Mouse (Mus musculus): ENCODE data around the gene Cnr2.

Gene Cnr2

DNA sequence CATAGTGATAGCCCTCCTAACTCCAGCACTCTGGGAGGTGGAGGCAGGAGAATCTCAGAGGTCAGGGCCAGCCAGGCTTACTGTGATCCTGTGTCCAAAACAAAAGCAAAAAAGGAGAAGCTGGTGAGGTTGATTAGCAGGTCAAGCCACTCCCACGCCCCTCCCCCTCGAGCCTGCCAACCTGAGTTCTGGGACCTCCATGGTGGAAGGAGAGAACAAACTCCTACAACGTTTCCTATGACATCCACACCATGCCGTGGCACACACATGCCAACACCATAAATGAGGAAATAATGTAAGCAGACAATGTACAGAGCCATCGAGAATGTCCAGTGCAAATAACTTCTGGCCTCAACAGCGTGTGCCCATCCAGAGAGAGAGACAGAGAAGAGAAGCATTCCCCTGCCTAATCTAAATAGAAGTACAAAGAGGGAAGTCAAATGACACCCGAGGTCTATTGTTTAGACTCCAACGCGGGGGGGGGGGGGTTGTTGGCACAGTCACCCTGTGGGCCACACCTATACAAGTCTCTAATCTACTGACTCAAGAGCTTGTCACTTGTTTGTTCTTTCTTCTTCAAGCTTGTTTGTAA is 19.1 kb upstream of the Cnr2 start:
- DNase-seq (ENCODE audit: low read depth, low spot score), result no peak

DNA sequence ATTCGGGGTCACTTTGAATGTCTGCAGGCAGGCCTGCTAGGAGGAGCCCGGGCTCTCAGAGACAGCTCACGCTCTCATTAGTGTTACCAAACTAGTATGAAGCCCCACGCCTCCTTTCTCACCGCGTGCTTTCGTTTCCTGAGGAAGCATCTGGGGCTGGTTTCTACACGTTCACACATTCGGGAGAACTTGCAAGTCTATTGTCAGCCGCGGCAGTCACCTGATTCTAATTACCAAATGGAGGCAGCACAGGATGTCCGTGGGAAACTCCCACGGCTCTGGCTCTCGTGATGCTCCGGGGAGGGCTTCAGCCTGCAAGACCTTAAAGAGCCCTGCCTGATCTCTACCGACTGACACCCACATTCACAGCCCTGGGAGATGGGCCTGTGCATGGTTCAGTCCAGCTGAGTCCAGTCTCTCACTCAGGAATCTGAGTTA is 18.6 kb upstream of the Cnr2 start:
- DNase-seq (ENCODE audit: low read depth, low spot score), result no peak

- DNase-seq (ENCODE audit: low read depth, low spot score), result no peak
These were observed 17.5 kb upstream of the Cnr2 start for GRCm38 (mm10) chr4:135877742-135878141.

- no peak for DNase-seq (ENCODE audit: low read depth, low spot score)
These were observed 16.2 kb upstream of the Cnr2 start for GRCm38 (mm10) chr4:135879021-135879420.

DNA sequence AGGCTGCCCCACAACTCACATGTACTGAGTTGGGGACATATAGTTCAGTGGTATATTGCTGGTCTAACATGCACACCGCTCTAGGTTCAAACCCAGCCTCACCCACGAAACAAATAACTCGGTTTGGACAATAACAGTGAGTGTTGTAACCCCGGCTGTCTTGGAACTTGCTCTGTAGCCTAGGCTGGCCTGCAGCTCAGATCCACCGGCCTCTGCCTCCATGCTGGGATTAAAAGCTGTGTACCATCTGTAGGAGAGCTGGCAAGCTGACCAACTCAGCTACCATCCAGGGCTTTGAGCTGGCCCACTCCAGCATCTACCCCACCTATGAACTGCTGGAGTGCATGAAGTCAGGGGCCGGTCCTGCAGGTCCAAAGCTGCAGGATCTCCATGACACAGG is 15.2 kb upstream of the Cnr2 start:
- no peak for DNase-seq (ENCODE audit: low read depth, low spot score)

DNA sequence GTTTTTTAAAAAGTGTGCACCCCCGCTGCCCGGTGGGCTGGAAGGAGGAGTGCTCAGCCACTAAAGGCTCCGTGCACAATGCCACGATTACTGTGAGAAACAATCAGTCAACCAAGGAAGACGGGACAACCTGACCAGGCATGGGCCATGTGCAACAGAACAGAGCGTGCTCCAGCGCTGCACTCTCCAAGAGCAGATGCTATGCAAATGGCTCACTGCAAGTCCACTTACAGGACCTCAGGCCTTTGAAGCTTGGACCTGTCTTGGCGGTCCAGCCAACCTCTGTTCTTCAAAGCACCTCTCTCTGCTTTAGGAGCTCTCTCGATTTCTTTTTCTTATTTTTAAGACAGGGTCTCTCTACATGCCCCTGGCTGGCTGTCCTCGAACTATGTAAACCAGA is 14.6 kb upstream of the Cnr2 start:
- DNase-seq (ENCODE audit: low read depth, low spot score), result no peak

DNA sequence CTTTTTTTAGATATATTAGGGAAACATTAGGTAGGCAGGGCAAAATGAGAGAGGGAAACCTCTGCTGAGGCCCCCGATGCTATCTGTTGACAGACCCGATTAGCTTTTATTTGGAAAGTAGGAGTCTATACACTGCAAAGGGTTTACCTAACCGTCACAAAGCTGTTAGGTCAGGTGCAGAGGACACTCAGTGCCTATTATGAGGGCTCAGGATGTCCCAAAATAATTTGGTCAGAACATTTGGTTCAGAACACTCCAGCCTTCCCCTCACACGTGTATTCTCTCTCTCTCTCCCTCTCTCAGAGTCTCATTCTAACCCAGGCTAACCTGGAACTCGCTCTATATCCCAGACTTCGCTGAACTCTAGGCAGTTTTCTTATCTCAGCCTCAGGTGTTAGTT is 13.2 kb upstream of the Cnr2 start:
- no peak for DNase-seq (ENCODE audit: low read depth, low spot score)

DNA sequence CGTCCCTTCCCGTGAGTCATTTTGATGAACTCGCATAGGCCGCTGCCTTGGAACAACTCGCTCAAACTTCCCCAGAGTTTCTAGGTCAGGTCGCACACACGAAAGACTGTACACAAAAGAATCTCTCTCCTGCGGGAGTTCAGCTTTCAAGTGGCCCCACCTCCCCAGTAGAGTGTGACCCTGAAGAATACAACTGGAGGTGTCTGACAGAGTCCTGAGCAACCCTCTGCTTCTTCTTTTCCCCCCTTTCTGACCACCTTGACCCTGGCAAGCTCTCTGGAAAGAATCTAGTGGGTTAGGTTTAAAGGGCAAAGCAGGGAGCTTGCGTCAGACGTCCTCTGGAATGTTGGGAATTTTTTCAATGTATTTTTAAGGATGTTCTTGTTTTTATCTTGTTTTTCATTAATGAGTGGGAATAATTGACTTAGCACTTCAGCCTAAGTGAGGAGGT is 11.8 kb upstream of the Cnr2 start:
- DNase-seq (ENCODE audit: low read depth, low spot score), result no peak

- DNase-seq (ENCODE audit: low read depth, low spot score), result no peak
These were observed 11.2 kb upstream of the Cnr2 start for GRCm38 (mm10) chr4:135883881-135884516.

DNA sequence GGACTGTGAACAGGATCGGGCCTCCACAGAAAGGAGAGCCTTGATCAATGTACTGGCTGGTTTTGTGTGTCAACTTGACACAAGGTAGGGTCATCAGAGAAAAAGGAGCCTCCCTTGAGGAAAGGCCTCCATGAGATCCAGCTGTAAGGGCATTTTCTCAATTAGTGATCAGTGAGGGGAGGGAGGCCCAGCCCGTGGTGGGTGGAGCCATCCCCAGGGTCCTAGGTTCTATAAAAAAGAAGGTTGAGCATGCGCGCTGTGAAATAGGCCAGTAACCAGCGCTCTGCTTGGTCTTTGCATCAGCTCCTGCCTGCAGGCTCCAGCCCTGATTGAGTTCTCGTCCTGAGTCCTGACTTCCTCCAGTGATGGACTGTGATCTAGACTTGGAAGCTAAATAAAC is 10.7 kb upstream of the Cnr2 start:
- DNase-seq (ENCODE audit: low read depth, low spot score), result no peak

- no peak for DNase-seq (ENCODE audit: low read depth, low spot score)
These were observed 9.5 kb upstream of the Cnr2 start for GRCm38 (mm10) chr4:135885676-135886075.

- no peak for DNase-seq (ENCODE audit: low read depth, low spot score)
These were observed 9.0 kb upstream of the Cnr2 start for GRCm38 (mm10) chr4:135886184-135886583.

GRCm38 (mm10) chr4:135888448-135889057 is 6.6 kb upstream of the Cnr2 start:
- DNase-seq (ENCODE audit: low read depth, low spot score), result no peak

DNA sequence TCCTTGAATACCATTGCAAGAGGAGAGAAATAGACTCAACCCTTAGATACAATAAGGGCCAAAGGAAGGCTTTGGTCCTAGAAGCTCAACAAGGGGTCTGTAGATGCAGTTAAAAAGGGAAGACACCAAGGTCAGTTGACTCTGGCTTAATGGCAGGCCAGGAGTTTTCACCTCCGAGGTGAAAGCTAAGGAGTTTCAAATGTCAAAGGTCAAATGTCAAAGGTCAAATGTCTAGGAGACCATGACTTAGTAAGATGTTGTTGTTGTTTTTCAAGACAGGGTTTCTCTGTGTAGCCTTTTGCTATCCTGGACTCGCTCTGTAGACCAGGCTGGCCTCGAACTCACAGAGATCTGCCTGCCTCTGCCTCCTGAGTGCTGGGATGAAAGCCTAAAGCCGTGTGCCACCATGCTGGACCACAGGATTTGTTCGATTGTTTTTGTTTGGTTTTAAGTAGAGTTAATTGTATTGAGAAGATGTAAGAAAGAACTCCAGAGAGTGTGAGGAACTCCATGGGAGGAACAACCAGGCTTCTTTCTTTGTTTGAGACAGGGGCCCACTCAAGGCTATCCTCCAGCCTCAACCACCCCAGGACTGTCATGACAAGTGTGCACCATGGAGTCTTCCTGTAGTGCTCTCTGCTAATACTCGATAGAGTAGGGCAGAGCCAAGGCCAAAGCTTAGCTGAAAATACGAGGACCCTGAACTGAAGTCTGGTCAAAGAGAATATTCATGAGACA is 5.9 kb upstream of the Cnr2 start:
- no peak for DNase-seq (ENCODE audit: low read depth, low spot score)

DNA sequence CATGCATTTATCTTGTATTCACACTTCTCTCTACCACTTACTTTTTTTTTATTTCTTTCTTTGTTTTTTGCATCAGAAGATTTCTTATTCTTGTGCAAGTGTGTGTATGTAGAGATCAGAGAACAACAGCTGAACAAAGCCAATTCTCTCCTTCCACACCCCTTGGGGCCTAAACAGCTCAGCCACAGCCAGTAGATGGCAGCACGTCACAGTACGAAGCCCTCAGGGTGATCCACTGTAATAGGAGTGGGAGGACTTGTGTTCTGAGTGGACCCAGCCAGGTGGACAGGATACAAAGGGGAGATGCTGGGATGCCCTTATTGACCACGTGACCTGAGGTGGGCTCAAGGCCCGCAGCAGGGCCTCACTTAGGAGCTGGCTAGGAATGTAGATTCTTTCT is 5.3 kb upstream of the Cnr2 start:
- DNase-seq (ENCODE audit: low read depth, low spot score), result peak; percentile 46

DNA sequence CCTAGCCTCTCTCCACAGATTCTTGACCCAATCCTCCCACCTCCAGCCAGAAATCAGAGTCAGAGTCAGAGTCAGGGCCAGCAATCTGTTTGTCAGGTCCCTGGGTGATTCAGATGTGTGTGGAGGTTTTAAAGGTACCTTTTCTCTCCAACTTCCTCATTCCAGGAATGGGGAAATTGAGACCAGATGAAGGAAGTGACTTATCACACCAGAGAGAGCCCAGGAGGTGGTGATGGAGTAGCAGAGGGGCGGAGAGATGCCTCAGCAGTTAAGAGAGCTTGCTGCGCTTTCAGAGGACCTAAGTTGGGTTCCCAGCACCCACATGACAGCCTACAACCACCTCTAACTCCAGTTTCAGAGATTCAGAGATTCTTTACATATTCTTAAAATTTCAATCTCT is 3.7 kb upstream of the Cnr2 start:
- no peak for DNase-seq (ENCODE audit: low read depth, low spot score)

DNA sequence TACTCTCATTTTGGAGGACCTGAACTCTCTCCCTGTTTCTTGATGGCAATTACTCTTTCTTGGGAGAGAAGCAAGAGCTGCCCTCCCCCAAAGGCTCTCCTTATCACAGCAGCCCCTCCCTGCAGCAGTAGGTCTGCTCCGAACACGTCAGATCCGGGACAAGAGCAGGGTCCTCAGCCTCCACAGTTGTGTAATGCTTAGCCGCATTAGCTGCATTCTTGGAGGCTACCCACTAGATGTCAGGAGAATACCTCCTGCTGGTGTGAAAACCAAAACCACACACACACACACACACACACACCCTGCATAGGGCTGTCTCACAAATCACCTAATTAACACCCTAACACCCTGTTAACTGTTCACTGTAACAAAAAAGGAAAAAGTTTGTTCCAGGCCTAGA is 2.3 kb upstream of the Cnr2 start:
- DNase-seq (ENCODE audit: low read depth, low spot score), result no peak

DNA sequence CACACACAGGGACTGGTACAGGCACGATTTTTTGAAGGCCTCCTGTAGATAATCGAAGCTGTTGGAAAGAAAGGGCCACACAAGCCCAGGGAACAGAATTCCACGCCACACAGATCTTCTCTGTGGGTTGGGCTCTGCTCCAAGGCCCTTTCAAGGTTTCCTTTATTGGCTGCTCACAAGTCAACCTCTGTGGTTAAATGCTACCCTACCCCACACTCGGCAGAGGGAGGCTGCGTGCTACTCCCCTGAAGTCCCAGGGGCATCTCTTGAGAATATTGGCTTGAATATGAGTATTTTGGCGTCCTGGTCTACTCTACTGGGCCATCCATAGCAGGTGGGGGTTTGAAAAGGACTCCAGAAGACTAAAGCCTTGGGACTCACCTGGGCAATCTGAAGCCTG is 963 bp downstream of the Cnr2 start:
- DNase-seq (ENCODE audit: low read depth, low spot score), result no peak

DNA sequence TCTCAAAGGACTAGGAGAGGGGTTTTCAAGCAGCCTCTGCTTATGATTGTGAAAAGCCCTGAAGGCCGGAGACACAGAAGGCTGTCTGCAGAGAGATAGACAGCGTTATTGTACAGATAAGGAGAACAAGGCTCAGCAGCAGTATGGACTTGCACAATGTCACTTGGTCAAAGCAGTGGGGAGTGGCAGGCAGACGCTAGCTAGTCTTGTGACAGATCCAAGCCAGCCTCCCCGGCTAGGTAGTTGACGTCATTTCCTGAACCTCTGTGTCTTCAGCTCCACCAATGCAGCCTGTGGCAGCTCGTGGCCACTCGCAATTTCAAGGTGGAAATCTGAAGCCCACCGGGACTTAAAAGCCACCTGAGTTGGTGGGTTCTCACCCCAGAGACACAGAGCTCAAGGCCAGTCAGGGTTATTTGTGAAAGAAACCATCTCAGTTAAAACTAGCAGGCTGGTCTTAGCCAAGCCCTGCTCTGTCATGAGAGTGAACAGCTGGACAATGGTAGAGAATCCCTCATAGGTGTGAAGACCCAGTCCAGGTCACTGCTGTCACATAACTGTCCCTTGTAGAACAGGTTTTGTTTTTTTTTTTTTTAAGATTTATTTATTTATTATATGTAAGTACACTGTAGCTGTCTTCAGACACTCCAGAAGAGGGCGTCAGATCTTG is 3.3 kb downstream of the Cnr2 start:
- DNase-seq (ENCODE audit: low read depth, low spot score), result no peak

GRCm38 (mm10) chr4:135899050-135899448 is 3.9 kb downstream of the Cnr2 start:
- no peak for DNase-seq (ENCODE audit: low read depth, low spot score)

DNA sequence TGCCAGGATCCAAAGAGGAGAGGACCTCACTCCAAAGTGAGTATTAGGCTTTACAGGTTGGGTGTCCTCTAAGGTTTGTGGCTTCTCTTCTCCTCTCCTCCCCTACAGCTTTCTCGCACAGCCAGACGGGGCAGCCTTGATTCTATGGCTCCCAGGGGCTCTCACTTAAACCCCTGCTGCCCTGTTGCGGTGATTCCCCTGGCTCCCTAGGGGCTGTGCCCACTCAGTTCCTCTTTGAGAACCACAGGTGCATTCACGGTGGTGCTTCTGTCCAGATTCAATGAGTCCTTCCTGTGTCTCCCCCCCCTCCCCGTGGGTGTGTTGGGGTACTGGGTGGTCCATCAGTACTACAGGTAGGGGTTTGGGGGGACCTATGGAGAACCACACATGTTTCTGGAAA is 4.8 kb downstream of the Cnr2 start:
- DNase-seq (ENCODE audit: low read depth, low spot score), result no peak

- DNase-seq (ENCODE audit: low read depth, low spot score), result no peak
These were observed 7.5 kb downstream of the Cnr2 start for GRCm38 (mm10) chr4:135902606-135903242.

Measured in embryo, embryonic 11.5 days (tissue).